Mouse (Mus musculus): ENCODE results near the gene Ankrd52. TPM values are rescaled to one million over a fixed set of nuclear protein-coding genes. Genes with fewer than 3 reads are reported as not detected.
"Not testable (repeated sequence)": the region's sequence is repeated elsewhere in the genome, so short reads cannot be mapped to it uniquely, and the experiment has no call there.

Ankrd52 gene
- polyA plus RNA-seq (2016; fragmentation: Nextera tagmentation; extraction: Ambion mirVana), result 15.9 and 16.5 TPM in 2 replicates

DNA sequence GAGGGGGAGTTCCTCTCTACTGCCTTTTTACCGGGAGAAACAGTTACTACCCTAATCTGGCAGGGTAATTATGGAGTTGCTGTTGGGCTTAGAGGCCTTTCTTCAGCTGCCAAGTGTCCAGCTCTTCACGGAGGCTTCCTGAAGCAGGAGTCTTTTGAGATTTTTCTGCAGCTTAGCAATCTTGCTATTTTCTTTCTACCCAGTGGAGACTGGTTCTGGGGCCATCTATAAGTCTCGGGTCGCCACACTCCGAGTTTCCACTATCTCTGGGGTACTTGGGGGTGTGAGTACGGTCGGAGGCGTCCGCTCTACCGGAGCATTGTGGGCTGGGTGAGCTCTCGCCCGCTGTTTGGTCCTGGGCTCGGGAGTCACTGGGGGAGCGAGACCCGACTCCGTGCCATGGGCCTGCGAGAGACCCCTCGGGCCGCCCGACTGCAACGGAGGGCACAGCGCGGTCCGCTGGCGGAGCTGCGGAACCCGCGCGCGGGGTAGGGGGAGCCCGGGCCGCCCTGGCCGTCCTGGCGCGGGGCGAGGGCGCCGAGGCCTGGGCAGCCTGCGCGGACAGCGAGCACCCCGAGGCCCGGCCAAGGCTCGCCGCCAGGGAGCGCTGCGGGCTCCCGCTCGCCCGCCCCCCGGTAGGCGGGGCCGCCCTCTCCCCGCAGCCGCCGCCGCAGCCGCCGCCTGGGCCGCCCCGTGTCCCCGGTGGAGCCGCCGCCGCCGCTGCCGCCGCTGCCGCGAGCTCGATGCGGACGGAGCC, at the start of gene Ankrd52:
Ankrd52 (plus strand) TSS at position 661 of the 757 bp plus-strand sequence.
- peak; percentile 88 for DNase-seq (ENCODE audit: low spot score)
- H3K27me3 ChIP-seq (ENCODE audit: low read depth, poor library complexity, severe bottlenecking), result no peaks in the 10 kb centered on the region
- peak within 1 kb of the TSS; percentile 99 for H3K4me3 ChIP-seq
- H3K9me3 ChIP-seq (replicated peaks), result no peaks in the 10 kb centered on the region
- H3K4me1 ChIP-seq, result peaks cover 27% of the 10 kb centered on the region
- peak within 1 kb of the TSS; percentile 96 for H3K27ac ChIP-seq
- whole genome bisulfite sequencing, result under 1% methylated on average over 72 of the region's 73 CpGs
- H3K36me3 ChIP-seq, result peaks cover 45% of the 10 kb centered on the region

DNA sequence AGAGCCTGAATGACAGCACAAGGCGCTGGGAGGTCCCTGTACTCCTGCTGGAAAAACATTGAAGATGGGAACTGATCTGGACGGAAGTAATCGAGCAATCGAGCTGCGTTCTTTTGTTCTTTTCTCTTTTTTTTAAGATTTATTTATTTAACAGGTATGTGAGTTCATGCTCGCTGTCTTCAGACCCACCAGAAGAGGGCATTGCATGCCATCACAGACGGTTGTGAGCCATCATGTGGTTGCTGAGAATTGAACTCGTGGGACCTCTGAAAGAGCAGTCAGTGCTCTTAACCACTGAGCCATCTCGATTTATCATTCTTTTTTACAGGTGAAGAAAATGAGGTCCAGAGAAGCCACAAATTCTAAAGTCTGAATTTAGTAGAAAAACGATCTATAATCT, 49.3 kb upstream of the Ankrd52 start:
- Histone ChIP-seq H3K9me3 (replicated peaks) (no peaks in the 10 kb centered on the region), H3K27ac (no peak overlapping the region), H3K27me3 (ENCODE audit: low read depth, poor library complexity, severe bottlenecking) (no peaks in the 10 kb centered on the region), H3K4me3 (no peak overlapping the region), H3K4me1 (peaks cover 13% of the 10 kb centered on the region), H3K36me3 (peaks cover 62% of the 10 kb centered on the region)
- DNase-seq (ENCODE audit: low spot score), result no peak
- 90% methylated on average over 10 of the region's 10 CpGs for WGBS

DNA sequence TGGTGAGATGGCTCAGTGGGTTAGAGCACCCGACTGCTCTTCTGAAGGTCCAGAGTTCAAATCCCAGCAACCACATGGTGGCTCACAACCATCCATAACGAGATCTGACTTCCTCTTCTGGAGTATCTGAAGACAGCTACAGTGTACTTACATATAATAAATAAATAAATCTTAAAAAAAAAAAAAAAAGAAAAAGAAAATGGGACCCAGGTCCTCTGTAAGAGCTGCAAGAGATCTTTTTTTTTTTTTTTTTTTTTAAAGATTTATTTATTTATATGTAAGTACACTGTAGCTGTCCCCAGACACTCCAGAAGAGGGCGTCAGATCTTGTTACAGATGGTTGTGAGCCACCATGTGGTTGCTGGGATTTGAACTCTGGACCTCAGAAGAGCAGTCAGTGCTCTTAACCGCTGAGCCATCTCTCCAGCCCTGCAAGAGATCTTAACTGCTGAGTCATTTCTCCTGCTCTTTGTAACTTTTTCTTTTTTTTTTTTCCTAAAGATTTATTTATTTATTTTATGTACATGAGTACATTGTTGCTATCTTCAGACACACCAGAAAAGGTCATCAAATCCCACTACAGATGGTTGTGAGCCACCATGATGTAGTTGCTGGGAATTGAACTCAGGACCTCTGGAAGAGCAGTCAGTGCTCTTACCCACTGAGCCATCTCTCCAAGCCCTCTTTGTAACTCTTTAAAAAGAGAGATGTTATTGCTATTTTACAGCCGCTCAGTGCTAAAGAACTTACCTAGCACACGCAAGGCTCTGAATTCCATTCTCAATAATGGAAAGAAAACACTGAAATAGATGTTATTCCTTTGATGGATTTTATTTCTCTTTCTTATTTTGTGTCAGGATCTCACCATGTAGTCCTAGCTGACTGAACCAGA, 44.3 kb upstream of the Ankrd52 start:
- not testable (repeated sequence) for H3K9me3 ChIP-seq (replicated peaks); H3K27ac ChIP-seq; H3K27me3 ChIP-seq (ENCODE audit: low read depth, poor library complexity, severe bottlenecking); DNase-seq (ENCODE audit: low spot score); H3K4me1 ChIP-seq; H3K4me3 ChIP-seq
- H3K36me3 ChIP-seq, result peaks cover 22% of the 10 kb centered on the region
- WGBS, result 82% methylated on average over 6 of the region's 6 CpGs

DNA sequence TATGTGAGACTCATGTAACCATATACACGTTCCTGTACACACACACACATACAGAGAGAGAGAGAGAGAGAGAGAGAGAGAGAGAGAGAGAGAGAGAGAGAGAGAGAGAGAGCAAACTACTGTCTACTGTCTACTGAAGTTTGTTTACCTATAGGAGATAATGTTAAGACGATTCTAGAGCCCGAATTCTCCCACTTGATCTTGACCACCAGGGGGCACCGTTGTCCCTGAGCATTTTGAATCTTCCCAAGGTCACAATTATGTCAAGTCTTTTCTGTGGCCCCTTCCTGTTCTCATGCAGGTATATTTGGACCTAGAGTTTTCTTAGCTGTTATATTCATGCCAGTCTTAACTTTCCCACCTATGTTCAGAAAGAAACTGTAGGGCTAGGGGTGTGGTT, 41.3 kb upstream of the Ankrd52 start:
- Histone ChIP-seq H3K9me3 (replicated peaks) (no peaks in the 10 kb centered on the region), H3K27ac (no peak overlapping the region), H3K27me3 (ENCODE audit: low read depth, poor library complexity, severe bottlenecking) (no peaks in the 10 kb centered on the region), H3K36me3 (peaks cover 13% of the 10 kb centered on the region), H3K4me3 (no peak overlapping the region), H3K4me1 (peaks cover 22% of the 10 kb centered on the region)
- 5% methylated on average over 4 of the region's 4 CpGs for WGBS
- DNase-seq (ENCODE audit: low spot score), result peak; percentile 81

DNA sequence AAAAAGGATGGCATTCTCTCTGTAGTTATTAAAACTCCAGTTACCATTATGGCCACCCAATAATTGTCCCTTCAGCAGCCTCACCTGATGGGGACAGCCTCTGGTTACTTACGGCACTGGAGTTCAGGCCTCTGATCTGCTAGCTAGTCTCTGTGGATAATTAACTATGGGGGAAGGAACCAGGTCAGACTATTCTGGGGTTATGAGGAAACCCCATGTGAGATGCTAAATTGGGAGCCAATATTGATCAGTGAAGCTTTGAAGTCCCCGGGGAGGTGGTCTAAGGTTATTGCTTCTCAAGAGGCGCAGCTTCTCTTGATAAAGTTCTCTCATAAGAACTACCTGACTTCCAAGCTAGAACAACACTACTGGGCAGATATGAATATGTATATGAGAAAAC, 40.7 kb upstream of the Ankrd52 start:
- peaks cover 16% of the 10 kb centered on the region for H3K36me3 ChIP-seq
- H3K4me1 ChIP-seq, result peaks cover 22% of the 10 kb centered on the region
- H3K4me3 ChIP-seq, result no peak overlapping the region
- no peaks in the 10 kb centered on the region for H3K9me3 ChIP-seq (replicated peaks)
- no peaks in the 10 kb centered on the region for H3K27me3 ChIP-seq (ENCODE audit: low read depth, poor library complexity, severe bottlenecking)
- WGBS, result 91% methylated on average over 3 of the region's 3 CpGs
- DNase-seq (ENCODE audit: low spot score), result no peak
- H3K27ac ChIP-seq, result no peak overlapping the region

DNA sequence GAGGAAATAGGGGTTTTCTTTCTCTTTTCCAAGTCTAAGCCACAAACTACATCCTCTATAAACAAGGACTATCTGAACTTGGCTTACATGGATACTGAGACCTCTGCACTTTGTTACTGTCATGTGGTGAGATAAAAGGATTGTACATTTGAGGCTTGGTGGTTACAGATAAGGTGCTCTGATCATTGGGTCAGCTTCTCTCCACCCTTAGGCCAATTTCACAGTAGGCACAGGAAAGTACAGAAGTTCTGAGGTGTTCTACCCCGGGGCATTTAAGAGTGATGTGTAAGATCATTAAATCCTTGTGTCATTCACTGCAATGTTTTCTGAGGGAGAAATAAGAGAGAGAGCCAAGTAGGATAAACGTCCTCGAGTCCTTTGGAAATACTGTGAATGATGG, 40.3 kb upstream of the Ankrd52 start:
- H3K4me3 ChIP-seq, result peak overlapping the region; percentile 96
- 86% methylated on average over 3 of the region's 3 CpGs for WGBS
- peaks cover 22% of the 10 kb centered on the region for H3K4me1 ChIP-seq
- no peaks in the 10 kb centered on the region for H3K9me3 ChIP-seq (replicated peaks)
- peak overlapping the region; percentile 90; the same call in 1 of the 2 replicates for H3K27ac ChIP-seq
- H3K27me3 ChIP-seq (ENCODE audit: low read depth, poor library complexity, severe bottlenecking), result no peaks in the 10 kb centered on the region
- peaks cover 20% of the 10 kb centered on the region for H3K36me3 ChIP-seq
- DNase-seq (ENCODE audit: low spot score), result no peak

DNA sequence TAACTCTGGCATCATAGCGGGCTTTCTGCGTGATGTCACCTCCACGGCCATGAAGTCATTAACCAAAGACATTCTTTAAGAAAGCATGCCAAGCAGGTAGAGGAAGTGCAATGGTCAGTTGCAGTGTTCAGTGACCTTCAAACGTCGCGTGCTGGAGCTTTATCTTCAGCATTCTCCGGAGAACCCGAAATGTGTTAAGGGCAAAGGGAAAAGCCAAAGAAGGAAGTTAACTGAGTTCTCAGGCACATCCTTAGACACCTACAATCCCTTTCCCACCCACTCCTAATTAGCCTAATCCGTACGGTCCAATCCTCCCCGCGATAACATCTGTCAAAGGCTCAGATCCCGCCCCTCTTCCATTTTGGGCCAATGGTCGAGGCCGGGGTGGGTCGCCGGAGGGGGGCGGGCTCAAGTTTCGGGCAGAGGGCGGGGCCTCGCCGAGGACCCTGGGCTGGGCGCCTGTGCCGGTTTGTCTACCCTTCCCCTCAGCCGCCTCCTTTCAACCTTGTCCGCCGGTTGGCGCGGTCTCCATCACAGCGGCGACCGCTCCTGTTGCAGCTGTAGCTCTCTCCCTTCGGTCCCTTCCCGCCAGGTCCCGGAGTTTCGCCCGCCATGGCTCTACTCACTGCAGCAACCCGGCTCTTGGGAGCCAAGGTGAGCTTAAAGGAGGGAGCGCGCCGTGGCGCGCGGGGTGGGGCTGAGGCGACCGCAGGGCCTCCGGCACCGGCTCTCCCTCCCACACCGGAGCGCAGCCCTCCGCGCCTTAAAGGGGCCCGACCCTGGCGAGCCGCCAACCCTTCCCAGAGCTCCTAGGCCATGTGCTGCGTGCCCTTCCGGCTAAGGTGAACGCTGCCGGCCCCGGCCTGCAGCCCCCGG, 39.4 kb upstream of the Ankrd52 start, which contains the start of gene Cs:
Cs (plus strand) TSS at position 429 of the 876 bp plus-strand sequence.
- no peaks in the 10 kb centered on the region for H3K27me3 ChIP-seq (ENCODE audit: low read depth, poor library complexity, severe bottlenecking)
- peaks cover 22% of the 10 kb centered on the region for H3K4me1 ChIP-seq
- no peaks in the 10 kb centered on the region for H3K9me3 ChIP-seq (replicated peaks)
- WGBS, result 2% methylated on average over 61 of the region's 61 CpGs
- H3K36me3 ChIP-seq, result peaks cover 28% of the 10 kb centered on the region
- peak; percentile 97 for DNase-seq (ENCODE audit: low spot score)
- H3K4me3 ChIP-seq, result peak within 1 kb of the TSS; percentile 96
- peak within 1 kb of the TSS; percentile 90 for H3K27ac ChIP-seq

DNA sequence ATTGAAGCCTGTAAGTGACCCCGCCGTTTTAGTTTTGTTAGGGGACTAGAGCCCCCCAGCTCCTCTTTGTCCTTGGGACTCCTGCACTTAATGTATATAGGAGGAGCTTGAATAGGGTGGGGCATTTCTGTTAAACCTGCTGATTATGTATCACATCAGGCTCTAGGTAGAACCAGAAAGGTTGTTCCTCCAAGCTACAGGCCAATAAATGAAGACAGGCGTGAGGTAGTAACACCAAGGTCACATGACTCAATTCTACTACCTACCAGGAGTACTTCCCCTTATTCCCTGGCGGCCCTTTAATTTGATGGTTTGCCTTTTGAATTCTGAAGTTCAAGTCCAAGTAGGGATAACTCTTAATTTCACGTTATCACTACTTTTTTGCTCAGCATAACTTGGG, 38.5 kb upstream of the Ankrd52 start:
- peak overlapping the region; percentile 96 for H3K4me3 ChIP-seq
- peaks cover 22% of the 10 kb centered on the region for H3K4me1 ChIP-seq
- H3K36me3 ChIP-seq, result peaks cover 36% of the 10 kb centered on the region
- H3K9me3 ChIP-seq (replicated peaks), result no peaks in the 10 kb centered on the region
- no peaks in the 10 kb centered on the region for H3K27me3 ChIP-seq (ENCODE audit: low read depth, poor library complexity, severe bottlenecking)
- WGBS, result 27% methylated on average over 5 of the region's 5 CpGs
- H3K27ac ChIP-seq, result peak overlapping the region; percentile 90
- DNase-seq (ENCODE audit: low spot score), result no peak

DNA sequence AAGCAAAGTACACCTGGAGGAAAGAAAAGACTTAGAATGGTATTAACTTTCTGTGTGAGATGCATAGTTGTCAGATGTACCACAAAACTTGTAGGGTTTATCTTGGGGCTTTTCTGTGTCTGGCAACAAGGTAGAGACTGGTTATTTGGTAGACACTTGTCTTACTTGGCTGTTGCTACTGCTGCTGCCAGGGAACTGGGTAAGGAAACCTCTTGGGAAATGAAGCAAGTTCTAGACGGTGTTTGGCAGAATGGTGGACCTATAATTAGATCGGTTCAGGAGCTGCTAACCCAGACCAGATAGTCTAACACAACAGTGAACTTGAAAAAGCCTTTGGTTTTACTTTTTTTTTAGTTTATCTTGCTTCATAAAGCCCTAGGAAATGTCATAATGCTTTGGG, 38.0 kb upstream of the Ankrd52 start:
- peaks cover 22% of the 10 kb centered on the region for H3K4me1 ChIP-seq
- H3K9me3 ChIP-seq (replicated peaks), result no peaks in the 10 kb centered on the region
- peaks cover 40% of the 10 kb centered on the region for H3K36me3 ChIP-seq
- no peaks in the 10 kb centered on the region for H3K27me3 ChIP-seq (ENCODE audit: low read depth, poor library complexity, severe bottlenecking)
- H3K27ac ChIP-seq, result no peak overlapping the region
- 85% methylated on average over 2 of the region's 2 CpGs for WGBS
- H3K4me3 ChIP-seq, result peak overlapping the region; percentile 96
- DNase-seq (ENCODE audit: low spot score), result no peak

DNA sequence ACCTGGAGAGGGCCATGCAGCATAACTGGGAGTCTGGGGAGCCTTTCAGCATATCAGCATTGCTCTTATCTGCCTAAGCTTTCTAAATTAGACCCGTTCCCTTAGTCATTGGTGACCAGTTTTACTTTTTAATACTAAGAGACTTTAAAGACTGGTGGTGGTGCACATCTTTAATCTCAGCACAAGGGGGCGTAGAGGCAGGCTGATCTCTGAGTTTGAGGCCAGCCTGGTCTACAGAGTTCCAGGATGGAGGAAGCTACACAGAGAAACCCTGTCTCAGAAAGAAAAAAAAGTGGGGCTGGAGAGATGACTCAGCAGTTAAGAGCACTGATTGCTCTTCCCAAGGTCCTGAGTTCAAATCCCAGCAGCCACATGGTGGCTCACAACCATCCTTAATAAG, 36.7 kb upstream of the Ankrd52 start:
- Histone ChIP-seq H3K27me3 (ENCODE audit: low read depth, poor library complexity, severe bottlenecking) (no peaks in the 10 kb centered on the region), H3K4me1 (peaks cover 22% of the 10 kb centered on the region), H3K36me3 (peaks cover 42% of the 10 kb centered on the region), H3K4me3 (no peak overlapping the region), H3K27ac (no peak overlapping the region), H3K9me3 (replicated peaks) (no peaks in the 10 kb centered on the region)
- 89% methylated on average over 2 of the region's 2 CpGs for WGBS
- DNase-seq (ENCODE audit: low spot score), result no peak

DNA sequence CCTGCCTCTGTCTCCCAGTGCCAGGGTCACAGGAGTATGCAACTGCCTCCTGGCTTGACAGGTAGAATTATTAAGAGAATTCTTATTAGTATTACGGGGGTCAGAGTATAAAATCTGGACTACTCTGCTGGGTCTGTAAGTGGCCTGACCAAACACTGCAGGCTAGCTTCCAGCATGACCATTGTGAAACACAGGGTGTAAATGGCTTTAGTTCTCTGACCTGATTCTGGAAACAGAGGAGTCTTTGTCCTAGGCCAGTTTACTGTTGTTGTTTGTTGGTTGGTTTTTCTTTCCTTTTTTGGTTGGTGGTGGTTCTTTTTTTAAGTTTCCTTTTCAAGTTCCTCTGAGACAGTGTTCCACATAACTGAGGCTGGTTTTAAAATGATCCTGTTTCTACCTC, 33.5 kb upstream of the Ankrd52 start:
- H3K4me3 ChIP-seq, result no peak overlapping the region
- WGBS, result 91% methylated on average over 1 of the region's 1 CpGs
- DNase-seq (ENCODE audit: low spot score), result no peak
- no peaks in the 10 kb centered on the region for H3K27me3 ChIP-seq (ENCODE audit: low read depth, poor library complexity, severe bottlenecking)
- no peak overlapping the region for H3K27ac ChIP-seq
- peaks cover 11% of the 10 kb centered on the region for H3K4me1 ChIP-seq
- peaks cover 48% of the 10 kb centered on the region for H3K36me3 ChIP-seq
- no peaks in the 10 kb centered on the region for H3K9me3 ChIP-seq (replicated peaks)

DNA sequence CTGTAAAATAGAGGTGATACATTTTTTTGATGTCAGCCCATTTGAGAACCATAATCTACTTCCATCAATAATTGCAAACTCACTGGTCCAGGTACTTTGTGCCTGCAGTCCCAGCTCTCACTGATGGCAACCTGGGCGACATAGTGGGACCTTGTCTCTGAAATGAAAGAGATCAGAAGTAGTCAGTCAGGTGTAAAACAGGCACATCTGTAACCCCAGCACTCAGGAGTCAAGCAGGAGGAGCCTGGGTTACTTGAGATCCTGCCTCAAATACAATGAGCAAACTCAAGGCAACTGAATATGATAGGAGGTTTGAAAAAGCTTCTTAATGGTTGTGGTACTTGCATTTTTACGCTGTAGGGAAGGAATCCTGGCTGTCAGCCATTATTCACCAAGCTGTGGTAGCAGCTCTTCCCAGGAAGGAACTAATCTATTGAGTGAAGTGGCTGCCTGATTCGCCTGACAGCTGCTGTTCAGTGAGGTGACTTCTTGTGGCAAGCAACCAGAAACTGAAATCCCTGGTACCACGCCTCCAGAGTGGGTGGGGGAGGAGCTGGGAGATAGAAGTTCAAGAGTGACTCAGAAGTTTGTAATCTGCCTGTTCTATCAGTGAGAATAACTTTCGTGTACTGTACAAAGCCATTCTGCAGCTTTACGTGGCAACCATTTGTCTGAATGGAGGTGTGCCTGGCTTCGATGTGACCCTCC, 32.2 kb upstream of the Ankrd52 start:
- peaks cover 52% of the 10 kb centered on the region for H3K36me3 ChIP-seq
- DNase-seq (ENCODE audit: low spot score), result no peak
- 78% methylated on average over 7 of the region's 7 CpGs for WGBS

More for the DNA sequence above, 32.2 kb upstream of the Ankrd52 start:
- no peaks in the 10 kb centered on the region for H3K27me3 ChIP-seq (ENCODE audit: low read depth, poor library complexity, severe bottlenecking)
- H3K4me3 ChIP-seq, result no peak overlapping the region
- H3K27ac ChIP-seq, result no peak overlapping the region
- H3K9me3 ChIP-seq (replicated peaks), result no peaks in the 10 kb centered on the region
- no peaks in the 10 kb centered on the region for H3K4me1 ChIP-seq

Measured in limb, embryonic 10.5 days (tissue).